ENCODE assay signal across 8 mouse cellular contexts in genomic region chr9:95637271-95638181, GRCm38 (mm10). TPM values are rescaled to one million over a fixed set of nuclear protein-coding genes. Genes with fewer than 3 reads are reported as not detected.
DNase-seq lines count a peak whose midpoint lies in the region; ATAC-seq and TF ChIP-seq lines count a peak whose summit lies in the region.

Gene Pcolce2 (plus strand): TSS chr9:95637601.

- H3K4me2 ChIP-seq in heart, postnatal 0 days (ENCODE audit: low read depth, low read length) = peak within 1 kb of the TSS; percentile 85
- peak within 1 kb of the TSS; percentile 97 for H3K4me2 ChIP-seq in lung, embryonic 14.5 days

- H3K27me3 ChIP-seq in E14TG2a.4 (ENCODE audit: insufficient read depth, low read length) = peaks cover 18% of the 10 kb centered on the region
- peaks cover 44% of the 10 kb centered on the region for H3K27me3 ChIP-seq in forebrain, embryonic 10.5 days (ENCODE audit: poor library complexity, severe bottlenecking)
- H3K27me3 ChIP-seq in heart, postnatal 0 days (ENCODE audit: control insufficient read depth, insufficient read depth, low read length) = peaks cover 39% of the 10 kb centered on the region
- H3K27me3 ChIP-seq in lung, embryonic 14.5 days (ENCODE audit: insufficient read depth, low read length) = peaks cover 26% of the 10 kb centered on the region

- H3K9me3 ChIP-seq in E14TG2a.4 (ENCODE audit: low read length) = no peaks in the 10 kb centered on the region
- H3K9me3 ChIP-seq in forebrain, embryonic 10.5 days = 0 out of 2 replicates have a peak, but pooled peaks cover 3% of the 10 kb centered on the region
- no peaks in the 10 kb centered on the region for H3K9me3 ChIP-seq in heart, postnatal 0 days (replicated peaks; ENCODE audit: control insufficient read depth, low read length)
- H3K9me3 ChIP-seq in lung, embryonic 14.5 days (ENCODE audit: low read depth, low read length) = no peaks in the 10 kb centered on the region

- TF ChIP-seq CTCF in E14TG2a.4 (conservative IDR thresholded peaks at IDR 0.05; ENCODE audit: low read length) = no peak
- TF ChIP-seq CTCF in bone marrow macrophage, adult 2 months (IDR thresholded peaks at IDR 0.05; ENCODE audit: low read depth, low read length) = no peak
- TF ChIP-seq CTCF in heart, postnatal 0 days (IDR thresholded peaks at IDR 0.05; ENCODE audit: low read depth) = no peak
- no peak; the same call in 1 of the 2 replicates for TF ChIP-seq CTCF in lung, embryonic 14.5 days (IDR thresholded peaks at IDR 0.05; ENCODE audit: low read depth)

- peaks cover 40% of the 10 kb centered on the region for H3K4me1 ChIP-seq in E14TG2a.4 (replicated peaks; ENCODE audit: low read depth, low read length)
- no peaks in the 10 kb centered on the region for H3K4me1 ChIP-seq in bone marrow macrophage, adult 2 months (ENCODE audit: control insufficient read depth, insufficient read depth, low read length)
- H3K4me1 ChIP-seq in forebrain, embryonic 10.5 days = peaks cover 21% of the 10 kb centered on the region
- no peaks in the 10 kb centered on the region; the same call in 1 of the 2 replicates for H3K4me1 ChIP-seq in heart, postnatal 0 days (ENCODE audit: control insufficient read depth, insufficient read depth)
- H3K4me1 ChIP-seq in lung, embryonic 14.5 days (ENCODE audit: insufficient read depth) = no peaks in the 10 kb centered on the region

- peak within 1 kb of the TSS; percentile 41 for H3K9ac ChIP-seq in heart, postnatal 0 days (replicated peaks; ENCODE audit: low read depth, low read length)
- peak within 1 kb of the TSS; percentile 58 for H3K9ac ChIP-seq in lung, embryonic 14.5 days

- H3K36me3 ChIP-seq in E14TG2a.4 (ENCODE audit: insufficient read depth, low read length) = peaks cover 7% of the 10 kb centered on the region; the same call in 1 of the 2 replicates
- H3K36me3 ChIP-seq in forebrain, embryonic 10.5 days (replicated peaks) = no peaks in the 10 kb centered on the region
- no peaks in the 10 kb centered on the region for H3K36me3 ChIP-seq in heart, postnatal 0 days (replicated peaks; ENCODE audit: control insufficient read depth, insufficient read depth, low read length)
- H3K36me3 ChIP-seq in lung, embryonic 14.5 days (ENCODE audit: insufficient read depth) = no peaks in the 10 kb centered on the region

- H3K27ac ChIP-seq in bone marrow macrophage, adult 2 months (ENCODE audit: insufficient read depth, low read depth, low read length) = no peak within 1 kb of the TSS
- peak within 1 kb of the TSS; percentile 95 for H3K27ac ChIP-seq in forebrain, embryonic 10.5 days
- no peak within 1 kb of the TSS for H3K27ac ChIP-seq in heart, postnatal 0 days (ENCODE audit: low read depth)
- H3K27ac ChIP-seq in lung, embryonic 14.5 days (ENCODE audit: low read depth) = 0 out of 2 replicates have a peak within 1 kb of the TSS, but pooled peaks have one; percentile 1

- DNase-seq in forebrain, embryonic 10.5 days (ENCODE audit: extremely low spot score, low spot score) = peak; percentile 66
- DNase-seq in heart, postnatal 0 days (ENCODE audit: low spot score) = peak; percentile 26
- peak; percentile 47 for DNase-seq in kidney, postnatal 10 days
- DNase-seq in lung, embryonic 14.5 days = peak; percentile 78
- peak; percentile 17 to 18 for DNase-seq in right cerebral cortex, adult 2 months (ENCODE audit: low spot score in 2 of 2)

- H3K4me3 ChIP-seq in E14TG2a.4 (replicated peaks; ENCODE audit: low read length) = peak within 1 kb of the TSS; percentile 90
- peak within 1 kb of the TSS; percentile 11; the same call in 1 of the 2 replicates for H3K4me3 ChIP-seq in bone marrow macrophage, adult 2 months (ENCODE audit: insufficient read depth, low read length)
- H3K4me3 ChIP-seq in forebrain, embryonic 10.5 days = peak within 1 kb of the TSS; percentile 77
- H3K4me3 ChIP-seq in heart, postnatal 0 days (ENCODE audit: low read depth, low read length) = peak within 1 kb of the TSS; percentile 57
- peak within 1 kb of the TSS; percentile 63 for H3K4me3 ChIP-seq in lung, embryonic 14.5 days (ENCODE audit: low read depth, low read length)

- peak; percentile 79 for ATAC-seq in heart, postnatal 0 days (ENCODE audit: insufficient read depth, low read depth)
- ATAC-seq in lung, embryonic 14.5 days (ENCODE audit: insufficient read depth) = peak; percentile 92
- no peak for ATAC-seq in megakaryocyte-erythroid progenitor cell, adult 5-6 weeks (replicated peaks; ENCODE audit: low FRiP score, low TSS enrichment, poor library complexity, severe bottlenecking)

- WGBS in forebrain, embryonic 10.5 days = under 1% methylated on average over 65 of the region's 71 CpGs
- WGBS in heart, postnatal 0 days = under 1% methylated on average over 39 of the region's 71 CpGs
- WGBS in lung, embryonic 14.5 days = 1% methylated on average over 63 of the region's 71 CpGs

- TF ChIP-seq EP300 in heart, postnatal 0 days (IDR thresholded peaks at IDR 0.05; ENCODE audit: low read depth) = no peak

- TF ChIP-seq POLR2A in bone marrow macrophage, adult 2 months (IDR thresholded peaks at IDR 0.05; ENCODE audit: borderline replicate concordance, low read depth, low read length) = no peak

RNA-seq across cellular contexts. Expression of gene Pcolce2, which starts in this region (rescaled TPM):
- not detected in 2 replicates for polyA plus RNA-seq in bone marrow macrophage, adult 2 months (2012; ENCODE audit: insufficient read depth, insufficient read length, missing spikeins)
- 3.9 and 4.7 TPM in 2 replicates for polyA plus RNA-seq in forebrain, embryonic 10.5 days (2016; fragmentation: Nextera tagmentation; extraction: Ambion mirVana)
- total RNA-seq in heart, postnatal 0 days (2014; rRNA removed; ENCODE audit: low replicate concordance) = 0.58 and 3.4 TPM in 2 replicates
- 2.6 TPM in 2 replicates for polyA plus RNA-seq in heart, postnatal 0 days (2015; fragmentation: Nextera tagmentation; extraction: Ambion mirVana)
- 7.1 TPM in 2 replicates for polyA plus RNA-seq in lung, embryonic 14.5 days (2014; fragmentation: Nextera tagmentation; extraction: Ambion mirVana)
- total RNA-seq in megakaryocyte-erythroid progenitor cell, adult 5-6 weeks (2014; fragmentation: Nextera tagmentation) = not detected in 2 replicates
- not detected in 2 replicates for total RNA-seq in megakaryocyte-erythroid progenitor cell, adult 5-6 weeks (2017)

Comparison
In these comparisons a context has a peak if more than half of its experiments do, and no peak if none do; other contexts are left out.
1. H3K4me3 ChIP-seq: peak in every context shown above with its lines; median percentile 90 in E14TG2a.4; 77 in forebrain, embryonic 10.5 days; 63 in lung, embryonic 14.5 days; 57 in heart, postnatal 0 days; 11 in bone marrow macrophage, adult 2 months.
2. H3K27ac ChIP-seq: peak in forebrain, embryonic 10.5 days (single experiment) and lung, embryonic 14.5 days (single experiment); none in bone marrow macrophage, adult 2 months (single experiment) and heart, postnatal 0 days (single experiment).
3. DNase-seq: peak in every context shown above with its lines; median percentile 78 in lung, embryonic 14.5 days; 66 in forebrain, embryonic 10.5 days; 47 in kidney, postnatal 10 days; 26 in heart, postnatal 0 days; 18 in right cerebral cortex, adult 2 months.